Mouse (Mus musculus): ENCODE results near the gene Smarcal1. TPM values are rescaled to one million over a fixed set of nuclear protein-coding genes. Genes with fewer than 3 reads are reported as not detected.
A peak's percentile ranks its signal among the peaks of the same experiment; 100 is the strongest.

The Smarcal1 gene
- 10 to 100 TPM; 67.8 to 71.2 TPM for total RNA-seq (2021)
- long read RNA-seq, experiment 1, transcript Smarcal1-201 (17 exons, 3,059 nt), result major isoform, 13 of 24 reads
- long read RNA-seq, experiment 1, partial matches to known transcripts, result 5 of 24 reads
- long read RNA-seq, experiment 1, other reads (novel, unspliced or antisense), result 6 of 24 reads
- long read RNA-seq, experiment 2, transcript Smarcal1-201 (17 exons, 3,059 nt), result major isoform, 7 of 27 reads
- long read RNA-seq, experiment 2, partial matches to known transcripts, result 6 of 27 reads
- long read RNA-seq, experiment 2, other reads (novel, unspliced or antisense), result 14 of 27 reads

DNA sequence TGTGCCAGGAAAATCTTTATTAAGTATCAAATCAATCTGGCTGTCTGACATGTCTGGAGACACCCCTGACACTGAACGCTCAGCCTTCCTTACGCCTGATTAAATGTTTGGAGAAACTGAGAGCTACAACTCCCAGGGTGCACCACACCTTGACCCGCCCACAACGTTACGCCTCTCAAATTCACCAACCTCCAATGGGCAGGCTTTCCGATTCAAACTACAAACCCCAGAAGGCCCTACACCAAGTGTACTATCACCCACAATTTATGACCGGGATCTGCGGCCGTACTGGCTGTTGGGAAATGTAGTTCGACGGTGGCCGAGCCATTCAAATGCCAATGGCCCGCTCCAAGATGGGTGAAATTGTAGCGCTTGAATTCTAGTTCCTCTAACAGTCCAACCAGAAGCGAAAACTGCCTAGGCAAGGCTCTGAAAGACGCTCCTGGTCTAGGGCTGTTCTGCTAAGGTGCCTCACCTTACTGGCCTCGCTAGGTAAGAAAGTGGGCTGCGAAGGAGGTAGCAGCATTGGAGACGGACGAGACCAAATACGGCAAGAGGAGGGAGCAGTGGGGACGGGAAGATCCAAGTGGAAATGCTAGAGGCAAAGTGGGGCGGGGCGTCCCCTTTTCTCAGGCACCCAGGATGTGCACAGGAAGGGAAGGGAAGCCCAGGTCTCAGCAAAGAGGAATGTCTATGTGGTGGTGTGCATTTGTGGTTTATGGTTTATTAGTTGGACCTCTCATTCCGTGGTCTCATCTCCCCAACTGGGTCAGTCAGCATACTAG lies at the start of gene Smarcal1:
Smarcal1 (plus strand) TSS at position 305 of the 785 bp plus-strand sequence.
- peak; percentile 90 to 96 for DNase-seq (ENCODE audit: low spot score in 2 of 2)

DNA sequence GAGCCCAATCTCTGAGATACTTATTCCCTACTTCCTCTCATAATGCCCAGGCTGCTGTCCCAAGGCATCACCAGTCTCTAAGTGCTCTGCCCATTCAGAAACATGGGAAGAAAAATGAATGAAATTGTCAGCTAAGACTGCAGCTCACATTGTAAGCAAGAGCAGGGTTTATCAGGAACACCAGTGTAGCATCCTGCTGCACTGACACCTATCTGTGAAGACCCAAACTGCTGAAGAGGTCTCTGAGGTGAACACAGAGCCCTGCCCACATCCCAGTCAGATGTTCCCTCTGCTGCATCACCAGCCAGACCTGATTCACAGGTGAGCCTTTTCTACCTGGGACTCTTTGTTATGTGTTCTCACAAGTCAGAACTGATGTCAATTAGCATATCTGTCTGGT lies 49.6 kb upstream of the Smarcal1 start:
- no peak for DNase-seq (ENCODE audit: low spot score in 2 of 2)

DNA sequence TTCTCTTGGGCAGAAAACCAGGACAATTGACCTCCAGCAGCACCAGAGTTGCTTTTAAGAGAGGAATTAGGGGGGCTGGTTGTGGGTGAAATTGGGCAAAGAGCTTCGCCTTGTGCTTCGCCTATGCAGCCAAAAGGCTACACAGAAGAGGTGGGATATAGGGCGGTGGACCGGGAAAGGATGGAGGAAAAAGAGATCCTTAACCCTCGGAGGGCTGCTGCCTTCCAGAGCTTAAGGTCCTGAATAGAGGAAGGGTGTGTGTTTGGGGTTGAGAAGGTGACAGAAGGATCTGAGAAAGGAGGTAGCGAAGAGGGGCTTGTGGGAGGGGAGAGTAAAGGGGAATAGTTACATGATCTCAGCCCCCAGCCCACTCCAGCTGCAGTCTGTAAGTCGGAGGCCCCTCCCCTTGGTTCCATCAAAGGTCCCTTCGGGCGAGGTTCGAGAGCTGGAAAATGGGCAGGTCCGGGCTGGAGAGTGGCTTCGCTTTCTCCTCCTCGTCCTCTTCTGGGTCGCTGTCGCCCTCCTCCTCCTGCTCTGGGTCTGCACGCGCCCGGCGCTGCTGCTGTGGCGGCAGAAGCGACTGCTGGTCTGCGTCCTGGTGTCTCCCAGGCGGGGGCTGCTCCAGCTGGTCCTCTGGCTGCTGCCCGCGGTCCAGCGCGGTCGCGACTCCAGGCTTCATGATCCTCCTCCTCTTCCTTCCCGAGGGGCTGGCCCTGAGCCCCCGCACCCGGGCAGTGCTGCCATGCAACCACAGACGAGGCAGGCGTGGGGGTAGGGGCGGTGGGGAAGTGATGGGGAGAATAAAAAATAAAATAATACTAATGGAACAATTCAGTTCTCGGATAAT lies 47.1 kb upstream of the Smarcal1 start:
- peak; percentile 20 to 71 for DNase-seq (ENCODE audit: low spot score in 2 of 2)

DNA sequence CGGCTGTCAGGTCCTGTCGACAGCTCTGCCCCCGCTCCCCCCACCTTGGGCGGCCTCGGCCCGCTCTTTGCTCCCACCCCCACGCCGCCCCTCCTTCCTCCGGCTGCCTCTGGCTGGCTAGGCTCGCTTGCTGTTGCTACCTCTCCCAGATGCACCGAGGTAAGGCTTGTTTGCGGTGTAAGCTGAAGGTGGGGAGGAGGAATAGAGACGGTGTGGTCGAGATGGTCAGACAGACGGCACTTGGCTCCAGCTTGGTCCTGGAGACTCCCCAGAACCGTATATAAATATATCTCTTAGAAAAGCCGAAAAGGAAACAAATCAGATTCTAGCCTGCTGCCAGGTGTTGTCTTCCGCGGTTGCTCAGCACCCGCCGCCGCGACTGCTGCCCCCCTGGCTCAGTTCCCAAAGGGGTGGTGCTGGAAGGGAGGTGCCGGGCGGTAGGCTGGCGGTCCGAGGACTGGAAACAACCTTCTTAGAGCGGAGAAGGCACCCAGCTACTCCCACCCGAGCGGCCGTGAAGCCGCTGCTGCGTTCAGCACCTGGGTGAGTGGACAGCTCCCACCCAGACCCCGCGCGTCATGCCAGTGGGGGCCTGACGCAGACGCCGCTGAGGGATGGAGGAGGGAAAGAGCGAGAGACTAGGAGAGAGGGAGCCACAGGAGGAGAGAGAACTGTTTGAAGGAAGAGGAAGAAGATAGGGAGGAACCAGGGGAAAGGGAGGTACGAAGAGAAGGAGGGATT lies 46.3 kb upstream of the Smarcal1 start, which contains the start of gene March4:
March4 (minus strand) TSS at position 320 of the 741 bp plus-strand sequence.
- peak; percentile 69 to 80 for DNase-seq (ENCODE audit: low spot score in 2 of 2)

DNA sequence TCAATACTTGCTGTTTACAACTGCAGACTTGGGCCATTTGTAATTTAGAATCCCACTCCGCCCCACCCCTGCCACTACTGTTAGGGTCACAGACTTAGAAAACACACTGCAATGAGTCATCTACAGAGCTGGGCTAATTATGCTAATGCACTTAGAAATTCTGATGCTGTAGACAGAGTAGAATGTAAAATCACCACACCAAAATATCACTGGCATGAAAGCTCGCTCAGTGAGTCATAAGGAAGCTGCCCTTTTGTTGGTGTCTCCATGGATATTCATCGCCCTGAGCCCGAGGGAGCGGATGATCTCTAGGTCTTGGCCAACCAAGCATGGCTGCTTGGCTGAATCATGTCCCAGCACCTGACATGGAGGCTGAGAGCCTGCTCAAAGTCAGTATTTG lies 44.8 kb upstream of the Smarcal1 start:
- no peak for DNase-seq (ENCODE audit: low spot score in 2 of 2)

DNA sequence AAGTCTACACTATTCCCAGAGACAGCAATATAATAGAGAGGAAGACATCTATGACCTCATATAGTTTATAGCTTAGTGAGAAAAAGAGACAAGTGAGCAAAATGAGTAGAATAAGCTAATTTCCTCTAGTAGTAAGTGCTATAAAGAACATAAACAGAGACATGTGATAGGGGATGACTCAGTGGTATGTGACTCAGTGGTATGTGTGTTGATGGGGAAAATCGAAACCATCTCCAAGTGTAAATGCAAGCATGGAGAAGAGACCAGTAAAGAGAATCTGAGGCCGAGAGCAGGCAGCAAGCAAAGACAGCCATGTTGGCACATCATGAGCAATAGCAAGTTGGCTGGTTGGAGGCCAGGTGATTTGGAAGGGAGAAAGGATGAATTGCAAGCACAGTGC lies 32.7 kb upstream of the Smarcal1 start:
- DNase-seq (ENCODE audit: low spot score in 2 of 2), result no peak

DNA sequence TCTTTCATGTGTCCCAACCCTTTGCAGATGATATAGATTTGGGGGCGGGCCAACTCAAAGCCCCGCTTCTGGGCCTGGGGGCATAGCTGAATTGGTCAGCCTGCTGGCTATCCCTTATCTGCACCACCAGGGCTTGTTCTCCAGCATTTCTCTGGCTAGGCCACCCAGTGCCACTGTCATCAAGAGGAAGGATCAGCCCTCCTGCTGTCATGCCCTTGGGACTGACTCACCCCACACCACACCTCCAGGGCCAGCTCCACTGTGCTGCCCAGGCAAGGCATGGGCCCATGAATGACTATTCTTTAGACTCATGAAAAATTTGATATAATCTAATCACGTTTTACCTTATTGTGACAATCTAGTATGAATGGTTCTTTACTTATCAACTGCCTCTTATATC lies 26.6 kb upstream of the Smarcal1 start:
- no peak for DNase-seq (ENCODE audit: low spot score in 2 of 2)

DNA sequence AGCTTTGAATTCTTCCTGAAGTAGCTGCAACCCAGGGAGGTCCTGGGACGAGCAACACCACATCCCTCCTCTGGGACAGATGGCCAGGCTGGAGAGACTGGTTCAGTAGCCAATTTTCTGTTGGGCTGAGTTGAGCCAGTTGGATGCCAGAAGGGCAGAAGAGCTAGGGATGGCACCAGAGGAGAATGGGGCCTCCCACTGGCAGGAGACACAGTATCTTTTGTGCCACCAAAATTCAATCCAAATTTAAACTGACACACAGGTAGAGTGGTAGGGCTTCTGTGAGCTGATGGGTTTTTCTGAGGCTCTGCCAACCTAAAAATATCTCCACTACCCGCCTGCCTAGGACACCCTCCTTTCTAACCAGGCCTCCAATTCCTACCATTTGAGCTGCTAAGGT lies 24.4 kb upstream of the Smarcal1 start:
- DNase-seq (ENCODE audit: low spot score in 2 of 2), result no peak

DNA sequence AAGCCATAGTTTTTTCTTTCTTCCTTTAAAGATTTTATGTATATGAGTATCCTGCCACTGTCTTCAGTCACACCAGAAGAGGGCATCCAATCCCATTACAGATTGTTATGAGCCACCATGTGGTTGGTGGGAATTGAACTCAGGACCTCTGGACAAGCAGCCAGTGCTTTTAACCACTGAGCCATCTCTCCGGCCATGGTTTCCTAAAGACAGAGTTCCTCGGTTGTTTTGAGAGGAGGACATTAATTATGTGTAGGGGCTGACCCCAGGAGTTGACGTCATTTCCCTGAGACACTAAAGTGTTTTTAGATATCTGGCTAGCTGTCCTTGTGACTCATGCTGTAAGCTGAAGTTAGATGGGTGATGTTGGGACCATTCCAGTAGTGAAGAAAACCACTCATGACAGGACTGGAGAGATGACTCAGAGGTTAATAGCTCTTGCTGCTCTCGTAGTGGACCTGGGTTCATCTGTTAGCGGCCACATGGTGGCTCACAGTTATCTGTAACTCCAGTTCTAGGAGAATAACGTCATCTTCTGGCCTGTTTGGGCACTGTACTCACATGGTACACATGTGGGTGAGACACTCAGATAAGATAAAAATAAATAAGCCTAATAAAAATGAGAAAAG lies 18.6 kb upstream of the Smarcal1 start:
- DNase-seq (ENCODE audit: low spot score in 2 of 2), result no peak

DNA sequence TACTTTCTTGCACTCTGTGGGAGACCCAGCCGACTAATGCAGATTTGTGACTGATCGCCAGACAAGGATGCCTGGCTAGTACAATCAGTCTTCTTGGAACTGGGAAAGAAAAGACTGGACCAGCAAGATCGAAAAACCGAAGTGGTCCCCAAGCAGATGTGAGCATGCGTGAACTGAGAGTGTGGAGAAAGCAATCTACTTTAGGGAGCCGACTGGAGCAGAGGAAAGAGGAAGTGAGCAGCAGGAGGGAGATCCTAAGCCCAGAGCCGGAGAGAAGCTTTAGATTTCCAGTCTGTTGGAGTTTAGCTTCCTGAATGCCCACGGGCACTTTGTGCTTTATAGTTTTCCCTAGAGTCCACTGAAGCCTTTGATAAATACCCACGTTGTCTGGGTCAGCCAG lies 16.0 kb upstream of the Smarcal1 start:
- no peak for DNase-seq (ENCODE audit: low spot score in 2 of 2)

DNA sequence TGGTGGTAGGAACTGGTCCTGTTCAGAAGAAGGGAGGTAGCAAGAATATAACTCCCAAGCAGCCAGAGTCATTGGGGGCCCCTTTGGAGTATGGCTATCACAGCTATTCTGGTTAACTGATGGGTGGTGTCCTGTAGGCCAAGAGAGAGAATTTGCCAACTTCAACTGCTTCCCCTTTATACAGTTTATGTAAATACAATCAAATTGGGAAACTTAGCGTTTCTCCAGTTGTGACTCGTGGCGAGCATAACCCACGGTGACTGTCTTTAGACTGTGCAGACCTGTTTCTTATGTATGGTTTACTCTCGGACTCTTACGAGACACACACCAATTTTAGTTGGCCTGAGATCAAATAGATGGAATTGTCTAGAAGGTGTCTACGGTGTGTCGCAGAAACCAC lies 14.3 kb upstream of the Smarcal1 start:
- DNase-seq (ENCODE audit: low spot score in 2 of 2), result no peak

DNA sequence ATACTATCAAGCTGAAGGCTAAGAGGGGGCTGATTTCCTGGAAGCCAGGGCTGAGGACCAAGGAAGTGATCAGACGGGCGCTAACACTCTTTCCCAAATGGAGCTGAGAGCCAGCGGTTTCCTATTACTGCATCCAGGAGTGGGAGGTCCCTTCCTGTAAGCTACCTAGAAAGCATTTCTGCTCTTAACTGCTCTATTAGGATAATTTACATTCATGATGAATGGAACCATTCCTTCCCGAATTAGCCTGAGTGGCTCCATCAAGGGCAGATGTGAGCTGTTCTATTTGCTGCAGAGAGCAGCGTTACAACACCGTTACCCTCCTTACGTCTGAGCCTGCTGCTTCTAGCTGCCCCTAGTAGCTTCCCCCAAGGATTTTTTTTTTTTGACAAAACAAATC lies 9.0 kb upstream of the Smarcal1 start:
- no peak for DNase-seq (ENCODE audit: low spot score in 2 of 2)

DNA sequence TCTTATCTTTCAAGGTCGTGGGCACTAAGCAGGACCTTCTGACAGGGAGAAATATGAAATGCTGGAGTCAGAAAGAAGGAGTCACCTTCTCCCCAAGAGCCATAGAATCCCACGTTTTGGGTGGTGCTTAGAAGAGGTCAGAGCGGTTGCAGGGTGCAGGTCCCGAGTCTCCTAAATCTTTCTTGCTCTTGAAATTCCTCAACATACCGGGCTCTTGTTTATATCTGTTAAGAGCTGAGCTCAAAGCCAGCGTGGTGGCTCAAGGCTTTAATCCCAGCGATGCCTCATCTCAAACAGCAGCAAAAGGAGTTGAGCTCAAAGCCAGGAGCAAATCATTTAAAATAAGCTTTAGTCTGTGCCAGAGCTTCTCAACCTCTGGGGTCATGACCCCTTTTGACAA lies 8.4 kb upstream of the Smarcal1 start:
- DNase-seq (ENCODE audit: low spot score in 2 of 2), result no peak

DNA sequence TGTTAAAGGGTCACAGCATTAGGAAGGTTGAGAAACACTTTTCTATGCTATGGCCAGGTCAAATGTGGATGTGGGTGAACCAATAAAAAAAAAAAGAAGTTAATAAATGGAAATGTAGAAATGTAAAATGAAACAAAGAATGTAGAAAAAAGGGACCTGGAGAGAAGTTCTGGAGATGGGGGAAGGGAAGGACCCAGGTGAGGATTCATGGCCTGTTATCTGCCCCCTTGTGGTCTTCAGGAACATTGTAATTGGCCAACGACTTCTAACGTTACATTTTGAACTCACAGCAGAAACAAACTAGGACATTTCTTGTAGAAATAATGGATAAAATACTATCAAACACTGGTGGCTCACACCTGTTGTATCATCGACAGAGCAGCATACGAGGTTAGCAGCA lies 7.9 kb upstream of the Smarcal1 start:
- no peak for DNase-seq (ENCODE audit: low spot score in 2 of 2)

DNA sequence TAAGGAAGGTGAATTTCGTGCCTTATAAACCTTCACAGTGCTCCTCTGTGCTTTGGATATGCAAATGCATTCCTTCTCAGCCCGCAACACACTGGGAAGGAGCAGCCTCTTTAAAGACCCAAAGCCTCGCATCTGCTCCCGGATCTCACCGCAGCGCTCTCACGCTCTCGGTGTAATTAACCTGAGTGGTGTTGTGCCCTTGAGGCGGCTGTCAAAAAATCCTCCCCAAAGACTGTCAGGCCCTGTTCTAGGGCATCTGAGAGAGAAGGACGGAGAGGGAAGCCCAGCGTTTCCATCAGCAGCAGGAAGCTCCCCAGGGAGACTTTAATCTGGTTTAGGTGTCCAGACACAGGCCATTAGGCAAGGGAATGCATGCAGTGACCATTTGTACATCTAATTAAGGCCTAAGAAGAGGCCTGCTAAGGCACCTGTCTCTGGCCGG lies 5.5 kb upstream of the Smarcal1 start:
- no peak for DNase-seq (ENCODE audit: low spot score in 2 of 2)

DNA sequence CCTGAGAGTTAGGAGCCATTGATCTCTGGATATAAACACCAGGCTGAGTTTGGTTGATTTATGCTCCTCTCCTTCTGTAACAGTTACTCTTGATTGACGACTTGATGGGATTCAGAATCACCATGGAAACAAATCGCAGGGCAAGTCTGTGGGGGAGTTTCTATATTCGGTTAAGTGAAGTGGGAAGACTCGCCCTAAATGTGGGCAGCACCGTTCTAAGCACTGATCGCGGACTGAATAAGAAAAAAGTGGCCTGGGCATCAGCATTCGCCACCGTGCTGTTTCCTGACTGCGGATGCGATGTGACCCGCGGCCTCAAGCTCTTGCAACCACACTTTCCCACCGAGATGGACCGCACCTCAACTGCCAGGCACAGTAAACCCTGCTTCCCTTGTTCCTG lies 4.7 kb upstream of the Smarcal1 start:
- DNase-seq (ENCODE audit: low spot score in 2 of 2), result peak; percentile 27 to 44

DNA sequence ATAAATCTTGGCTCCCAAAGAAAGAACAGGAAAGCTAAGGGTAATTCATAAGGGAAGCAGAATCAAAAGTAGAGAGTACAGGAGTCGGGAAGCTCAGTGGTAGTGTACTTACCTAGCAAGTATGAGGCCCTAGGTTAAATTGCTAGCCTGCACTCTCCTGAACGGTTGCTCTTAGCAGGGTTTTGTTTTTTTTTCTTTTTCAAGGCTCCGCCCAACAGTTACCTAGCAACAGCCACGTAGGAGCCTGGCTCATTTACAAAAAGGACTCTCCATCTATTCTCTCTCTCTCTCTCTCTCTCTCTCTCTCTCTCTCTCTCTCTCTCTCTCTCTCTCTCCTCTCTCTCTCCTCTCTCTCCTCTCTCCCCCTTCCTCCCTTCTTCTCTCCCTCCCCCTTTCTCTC lies 4.2 kb upstream of the Smarcal1 start:
- peak; percentile 19 to 30 for DNase-seq (ENCODE audit: low spot score in 2 of 2)

DNA sequence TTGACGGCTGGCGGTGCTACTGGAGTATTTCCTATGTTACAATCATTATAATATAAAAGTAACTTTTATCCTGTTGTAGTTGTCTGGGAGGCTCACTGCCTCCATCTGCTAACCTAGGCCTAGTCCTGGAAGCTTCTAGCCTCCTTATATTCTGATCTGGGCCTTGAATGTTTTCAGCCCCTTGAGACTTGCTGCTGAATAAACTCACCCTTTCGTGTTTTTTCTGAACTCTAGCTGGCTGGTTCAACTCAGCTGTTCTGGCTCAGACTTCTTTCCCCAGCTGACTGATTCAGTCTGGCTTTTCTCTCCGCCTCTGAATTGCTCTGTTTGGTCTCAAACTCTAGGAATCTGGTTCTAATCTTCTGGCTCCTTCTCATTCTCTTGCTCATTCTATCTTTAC lies 855 bp downstream of the Smarcal1 start:
- no peak for DNase-seq (ENCODE audit: low spot score in 2 of 2)

DNA sequence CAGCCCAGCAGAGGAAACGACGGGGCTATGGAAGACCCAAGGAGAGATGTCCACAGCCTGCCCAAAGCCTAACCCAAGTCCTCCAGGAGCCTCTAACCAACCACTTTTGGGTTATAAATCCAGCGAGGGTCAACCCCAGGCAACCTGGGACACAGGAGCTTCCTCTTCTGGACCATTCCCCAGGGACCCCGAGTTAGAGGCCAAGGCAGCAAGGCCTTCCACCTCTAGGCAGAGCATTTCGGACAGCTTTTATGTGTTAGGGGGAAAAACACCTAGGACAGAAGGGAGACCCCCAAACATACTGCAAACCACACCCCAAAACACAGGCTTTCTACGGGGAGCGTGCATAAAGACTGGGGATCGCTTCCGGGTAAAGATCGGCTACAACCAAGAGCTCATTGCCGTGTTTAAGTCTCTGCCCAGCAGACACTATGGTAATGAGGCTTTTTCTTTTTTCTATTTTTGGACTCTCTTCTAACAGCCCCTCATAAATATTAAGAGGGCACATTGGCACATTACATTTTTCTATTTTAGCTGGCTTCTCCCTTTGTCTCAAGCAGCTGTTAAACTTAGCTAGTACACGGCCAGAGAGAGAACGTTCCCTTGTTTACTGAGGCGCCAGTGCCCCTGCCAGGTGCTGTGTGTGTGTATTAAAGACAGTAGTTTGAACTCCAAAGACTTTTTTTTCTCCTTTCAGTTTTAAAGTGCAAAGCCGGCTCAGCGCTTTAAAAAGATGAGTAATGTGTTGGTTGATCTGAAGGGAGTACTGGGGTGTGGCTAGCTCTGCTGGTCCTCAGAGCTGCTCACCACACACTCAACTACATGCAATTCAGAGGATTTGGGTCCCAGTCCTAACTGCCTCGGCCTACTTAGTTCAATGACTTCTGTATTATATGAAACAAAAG lies 3.2 kb downstream of the Smarcal1 start:
- no peak for DNase-seq (ENCODE audit: low spot score in 2 of 2)
